Comparison of ENCODE assay signal across 10 mouse cellular contexts in genomic region chr1:42229711-42230110, GRCm38 (mm10).
A peak's percentile ranks its signal among the peaks of the same experiment; 100 is the strongest.
DNase-seq lines count a peak whose midpoint lies in the region; ATAC-seq lines count a peak whose summit lies in the region.
"Had no signal": no experiment of that assay in that cellular context is flagged by ENCODE, and none has a peak within 500 bp of the region (broad histone marks: within the 10 kb centered on the region; RNA-seq: fewer than 3 reads in every experiment).

No protein-coding gene starts in this region.

- H3K27ac ChIP-seq in hindbrain, embryonic 13.5 days: no peak overlapping the region; the same call in 1 of the 2 replicates
- H3K27ac ChIP-seq in hindbrain, embryonic 12.5 days: no peak overlapping the region
- peak overlapping the region; percentile 93 for H3K27ac ChIP-seq in forebrain, embryonic 16.5 days (ENCODE audit: low read length)
- H3K27ac ChIP-seq: midbrain, embryonic 12.5 days had no signal

- H3K4me2 ChIP-seq in hindbrain, embryonic 13.5 days: no peak overlapping the region
- H3K4me2 ChIP-seq in hindbrain, embryonic 12.5 days (replicated peaks): no peak overlapping the region
- peak overlapping the region; percentile 57 for H3K4me2 ChIP-seq in forebrain, embryonic 16.5 days (ENCODE audit: low read length)
- H3K4me2 ChIP-seq: midbrain, embryonic 12.5 days had no signal

- H3K9ac ChIP-seq in hindbrain, embryonic 13.5 days: no peak overlapping the region
- no peak overlapping the region for H3K9ac ChIP-seq in hindbrain, embryonic 12.5 days
- peak overlapping the region; percentile 37 for H3K9ac ChIP-seq in forebrain, embryonic 16.5 days (replicated peaks; ENCODE audit: low read depth, low read length)
- H3K9ac ChIP-seq: midbrain, embryonic 12.5 days had no signal

- 63% methylated on average over 12 of the region's 12 CpGs for WGBS in hindbrain, embryonic 13.5 days
- 77% methylated on average over 12 of the region's 12 CpGs for WGBS in hindbrain, embryonic 12.5 days
- WGBS in forebrain, embryonic 16.5 days: 26% methylated on average over 12 of the region's 12 CpGs

- DNase-seq in Muller cell, postnatal 12 days (ENCODE audit: inconsistent ontology term): peak; percentile 64
- peak; percentile 66 to 69 for DNase-seq in layer of hippocampus, postnatal 10 days (ENCODE audit: low spot score in 2 of 2)
- DNase-seq in gastrocnemius, postnatal 4 days (ENCODE audit: low spot score in 2 of 2): no peak
- no peak for DNase-seq in spleen, adult 12 weeks (ENCODE audit: low spot score)
- DNase-seq in thymus, adult 18-20 months: no peak

- H3K4me3 ChIP-seq in hindbrain, embryonic 13.5 days: no peak overlapping the region
- H3K4me3 ChIP-seq in hindbrain, embryonic 12.5 days: no peak overlapping the region
- H3K4me3 ChIP-seq in forebrain, embryonic 16.5 days (replicated peaks; ENCODE audit: low read length): peak overlapping the region; percentile 33
- H3K4me3 ChIP-seq: midbrain, embryonic 12.5 days had no signal

- no peaks in the 10 kb centered on the region for H3K27me3 ChIP-seq in hindbrain, embryonic 13.5 days
- no peaks in the 10 kb centered on the region for H3K27me3 ChIP-seq in hindbrain, embryonic 12.5 days
- H3K27me3 ChIP-seq in forebrain, embryonic 16.5 days (replicated peaks; ENCODE audit: control insufficient read depth, insufficient read depth, low read length): no peaks in the 10 kb centered on the region
- H3K27me3 ChIP-seq: midbrain, embryonic 12.5 days had no signal

- H3K4me1 ChIP-seq in hindbrain, embryonic 13.5 days (replicated peaks): peaks cover 12% of the 10 kb centered on the region
- peaks cover 8% of the 10 kb centered on the region; the same call in 1 of the 2 replicates for H3K4me1 ChIP-seq in hindbrain, embryonic 12.5 days
- peaks cover 28% of the 10 kb centered on the region for H3K4me1 ChIP-seq in forebrain, embryonic 16.5 days (replicated peaks; ENCODE audit: control insufficient read depth, insufficient read depth, low read length)

- no peaks in the 10 kb centered on the region for H3K36me3 ChIP-seq in hindbrain, embryonic 13.5 days
- no peaks in the 10 kb centered on the region for H3K36me3 ChIP-seq in hindbrain, embryonic 12.5 days
- no peaks in the 10 kb centered on the region for H3K36me3 ChIP-seq in forebrain, embryonic 16.5 days (ENCODE audit: control insufficient read depth, insufficient read depth)
- H3K36me3 ChIP-seq: G1E; midbrain, embryonic 12.5 days had no signal

- peak; percentile 30; the same call in 1 of the 2 replicates for ATAC-seq in hindbrain, embryonic 13.5 days (ENCODE audit: low FRiP score)
- ATAC-seq in hindbrain, embryonic 12.5 days (ENCODE audit: low FRiP score): no peak
- ATAC-seq in forebrain, embryonic 16.5 days: peak; percentile 82

- H3K9me3 ChIP-seq in hindbrain, embryonic 13.5 days: no peaks in the 10 kb centered on the region
- no peaks in the 10 kb centered on the region for H3K9me3 ChIP-seq in hindbrain, embryonic 12.5 days (replicated peaks)
- H3K9me3 ChIP-seq in forebrain, embryonic 16.5 days (ENCODE audit: control insufficient read depth, low read length): no peaks in the 10 kb centered on the region
- H3K9me3 ChIP-seq: midbrain, embryonic 12.5 days had no signal

Comparison
In these comparisons a context has a peak if more than half of its experiments do, and no peak if none do; other contexts are left out.
1. DNase-seq: peak in Muller cell, postnatal 12 days (single experiment) and layer of hippocampus, postnatal 10 days (2 of 2); none in gastrocnemius, postnatal 4 days (0 of 2), spleen, adult 12 weeks (single experiment) and thymus, adult 18-20 months (0 of 2).